Mouse (Mus musculus) testis, adult 2 months (tissue): ENCODE data around the gene Lca5.

Source experiments
- CTCF ChIP-seq: fragments of 200-500 bp; IDR thresholded peaks from 2 replicates; pipeline ENCODE4 v1.5.1; 2012; ENCODE audit warnings: low read depth, mild to moderate bottlenecking, inconsistent platforms, low read length, moderate library complexity; ENCODE audit not compliant: control insufficient read depth, insufficient read depth, insufficient replicate concordance
- POLR2A ChIP-seq: fragments of 200-500 bp; IDR thresholded peaks from 2 replicates; pipeline ENCODE4 v1.6.1; 2012; ENCODE audit warnings: low read depth, mild to moderate bottlenecking, inconsistent platforms, low read length, moderate library complexity; ENCODE audit not compliant: control insufficient read depth

DNA sequence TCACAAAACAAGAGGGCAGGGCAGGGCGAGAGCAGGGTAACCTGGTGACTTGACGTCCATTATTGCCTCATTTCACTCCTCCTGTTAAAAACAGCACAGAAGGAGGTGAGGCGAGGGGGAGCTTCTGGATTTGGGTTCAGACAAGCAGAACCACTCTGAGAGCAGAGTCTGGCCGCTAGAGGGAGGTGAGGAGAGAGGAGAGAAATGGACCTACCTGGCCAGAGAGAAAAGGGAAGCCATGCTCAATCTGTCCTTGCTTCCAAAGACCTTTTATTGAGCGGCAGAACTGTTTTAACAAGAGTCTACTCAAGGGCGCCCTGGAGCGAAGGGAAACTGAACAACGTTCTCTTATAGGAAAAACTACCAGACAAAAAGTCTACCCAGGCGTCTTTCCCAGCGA, 27.9 kb downstream of the Lca5 start:
- peak; percentile 9; the same call in 1 of the 2 replicates for TF ChIP-seq POLR2A
- TF ChIP-seq CTCF, result 0 out of 2 replicates have a peak, but pooled peaks have one; percentile 4
